Mouse (Mus musculus) adrenal gland, postnatal 25 days (tissue): ENCODE data around the gene Sart1. TPM values are rescaled to one million over a fixed set of nuclear protein-coding genes. Genes with fewer than 3 reads are reported as not detected.

ENCODE experiments used
- DNase-seq: peaks from one replicate; pipeline ENCODE4 v3.0.0; 2021; ENCODE audit warnings: mixed read lengths
- long read RNA-seq: library from polyadenylated mRNA; stranded (forward); transcript quantifications from one replicate; pipeline ENCODE4 v2.0.0, GENCODE M21; 2021
- total RNA-seq: library from RNA; stranded (reverse); gene quantifications from 2 replicates; pipeline ENCODE4 v1.2.3, GENCODE M21; 2021

Gene Sart1
- total RNA-seq, result 49.8 and 93.4 TPM in 2 replicates
- long read RNA-seq, full-length matches to known transcripts, result 148 of 187 reads
- long read RNA-seq, partial matches to known transcripts, result 8 of 187 reads
- long read RNA-seq, other reads (novel, unspliced or antisense), result 31 of 187 reads

DNA sequence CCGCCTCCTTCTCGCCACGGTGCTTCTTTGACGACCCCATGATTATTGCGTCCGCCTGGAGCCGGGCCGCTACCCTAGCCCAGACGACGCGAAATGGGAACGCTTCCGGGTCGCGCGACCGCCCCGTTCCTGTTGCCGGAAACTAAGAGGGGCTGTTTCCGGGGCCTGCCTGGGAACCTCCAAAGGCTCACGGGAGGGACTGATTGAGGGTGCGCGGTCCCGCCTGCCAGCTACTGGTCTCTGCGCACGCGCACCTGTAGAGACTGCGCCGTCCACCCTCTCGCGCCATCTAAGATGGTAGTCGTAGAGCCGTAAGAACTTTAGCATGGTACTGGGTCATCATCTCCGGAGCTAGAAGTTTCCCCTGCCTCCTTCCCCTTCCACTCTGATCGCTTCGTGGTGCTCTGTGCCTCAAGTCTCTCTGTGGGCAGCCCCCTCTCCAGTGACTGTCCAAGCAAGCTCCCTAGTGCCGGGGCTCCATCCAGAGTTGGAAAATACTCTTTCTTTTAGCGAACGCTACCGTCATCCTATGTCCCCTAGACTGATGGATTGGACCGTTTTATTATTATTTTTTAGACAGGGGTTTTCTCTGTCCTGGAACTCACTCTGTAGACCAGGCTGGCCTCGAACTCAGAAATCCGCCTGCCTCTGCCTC lies at the start of gene Sart1:
TSS of gene Sart1 (minus strand) at position 116 of the 655 bp plus-strand sequence.
- peak; percentile 96 for DNase-seq

DNA sequence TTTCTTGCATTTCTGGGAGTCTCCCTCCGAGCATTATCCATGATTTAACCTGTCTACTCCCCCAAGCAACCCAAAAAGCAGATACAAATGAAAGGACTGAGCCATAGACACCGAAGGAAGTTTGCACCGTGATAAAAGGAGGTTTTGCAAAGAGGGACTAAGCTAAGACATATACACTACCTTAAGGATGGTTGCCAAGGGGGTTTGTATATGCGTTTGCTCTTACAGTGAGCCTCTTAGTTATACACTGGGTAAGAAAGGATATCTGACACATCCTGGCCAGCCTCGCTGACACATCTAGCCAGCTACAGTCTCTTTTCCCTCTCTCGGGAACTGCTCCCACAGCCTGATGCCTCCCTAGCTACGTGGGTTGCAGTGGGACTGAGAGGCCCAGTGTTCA lies 45.4 kb upstream of the Sart1 start:
- DNase-seq, result no peak

DNA sequence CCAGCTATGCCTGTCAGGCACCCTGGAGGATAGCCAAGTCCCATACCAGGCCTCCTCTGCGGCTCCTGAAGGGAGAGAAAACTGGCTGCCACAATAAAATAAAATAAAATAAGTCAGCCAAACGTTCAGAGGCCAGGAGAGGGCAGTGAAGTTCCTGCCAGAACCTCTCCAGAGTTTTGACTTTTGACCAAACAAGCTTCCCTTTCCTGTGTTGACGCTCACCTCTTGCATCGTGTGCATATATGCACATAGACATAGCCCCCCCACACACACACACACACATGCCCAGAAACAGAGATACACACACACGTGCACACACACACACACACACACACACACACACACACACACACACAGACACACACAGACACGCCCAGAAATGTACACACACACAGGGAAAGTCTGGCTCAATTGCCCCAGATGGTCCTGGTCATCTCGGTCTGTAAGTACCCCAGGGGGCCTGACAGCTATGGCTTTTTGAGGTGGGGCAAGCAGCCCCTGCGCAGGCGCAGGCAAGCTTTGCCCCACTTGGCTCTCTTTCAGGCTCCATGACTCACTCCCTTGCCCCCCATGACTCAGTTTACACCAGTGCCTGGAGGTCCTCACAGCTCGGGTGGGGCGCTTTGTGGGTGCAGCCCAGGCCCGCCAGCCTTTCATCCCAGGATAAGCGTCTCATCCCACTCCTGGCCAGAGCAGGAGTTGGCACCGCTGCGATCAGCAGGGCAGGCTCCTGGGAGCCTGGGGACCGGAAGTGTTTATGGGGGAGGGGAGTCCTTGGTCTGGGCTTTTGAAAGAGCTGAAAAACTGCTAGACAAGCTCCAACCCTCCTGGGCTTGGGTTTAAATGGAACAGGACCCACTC lies 44.7 kb upstream of the Sart1 start:
- peak; percentile 58 for DNase-seq

DNA sequence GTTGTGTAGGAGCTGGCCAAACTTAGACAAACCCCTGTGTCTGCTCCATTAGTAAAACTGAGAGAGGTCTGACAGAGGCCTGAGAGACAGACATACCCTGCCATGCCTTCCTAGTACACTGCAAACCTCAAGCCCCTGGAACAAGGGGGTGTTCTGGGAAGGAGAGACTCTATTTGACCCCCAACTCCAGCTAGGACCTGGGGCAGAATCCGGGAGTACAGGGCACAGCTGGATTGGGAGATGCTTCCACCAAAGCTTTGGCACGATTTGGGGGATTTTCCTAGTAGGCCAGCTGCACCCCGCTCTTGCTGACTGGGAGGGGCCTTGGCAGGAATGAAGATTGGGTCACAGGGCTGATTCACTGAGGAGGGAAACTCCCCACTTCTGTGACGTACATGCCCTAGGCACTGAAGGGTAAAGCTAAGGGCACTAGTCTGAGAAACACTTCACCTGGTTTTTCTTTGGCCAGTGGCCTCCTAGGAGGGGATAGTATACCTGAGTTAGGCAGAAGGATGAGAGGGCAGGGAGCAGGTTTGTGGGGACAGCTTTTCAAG lies 43.5 kb upstream of the Sart1 start:
- DNase-seq, result no peak

DNA sequence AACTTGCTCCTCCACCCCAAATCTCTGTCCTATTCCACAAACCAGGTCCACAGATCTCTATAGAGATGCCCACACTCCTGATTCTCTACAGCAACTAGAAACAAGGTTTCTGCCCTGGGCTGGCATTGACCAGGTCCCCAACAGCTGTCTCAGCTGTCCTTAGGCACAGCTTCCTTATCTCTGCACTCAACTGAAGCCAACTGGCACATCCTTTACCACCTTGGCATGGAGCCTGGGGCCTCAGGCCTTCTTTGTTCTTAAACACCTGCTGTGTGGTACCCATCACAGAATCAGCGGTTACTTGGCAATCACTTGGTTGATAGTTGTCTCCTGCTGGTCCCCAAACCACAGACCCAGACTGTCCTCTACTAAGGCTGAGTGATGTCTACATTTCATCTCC lies 41.9 kb upstream of the Sart1 start:
- no peak for DNase-seq

DNA sequence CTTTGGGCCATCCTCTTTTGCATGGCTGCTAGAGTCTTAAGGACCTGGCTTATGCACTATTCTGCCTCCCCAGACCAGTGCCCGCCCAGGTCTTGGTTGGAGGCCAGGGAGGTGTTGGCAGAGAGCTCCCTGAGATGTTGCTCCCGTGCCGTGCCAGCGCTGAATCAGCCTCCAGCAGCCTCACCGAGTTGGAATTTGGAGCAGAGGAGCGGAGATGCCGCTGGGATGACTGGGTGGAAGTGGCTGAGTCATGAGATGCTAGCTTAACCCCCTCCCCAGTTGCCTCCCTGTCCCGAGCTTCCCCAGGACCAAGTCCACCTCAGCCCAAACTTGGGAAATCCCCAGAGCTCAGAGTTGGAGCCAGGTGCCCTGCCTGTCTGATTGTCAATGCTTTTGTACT lies 41.3 kb upstream of the Sart1 start:
- peak; percentile 88 for DNase-seq

DNA sequence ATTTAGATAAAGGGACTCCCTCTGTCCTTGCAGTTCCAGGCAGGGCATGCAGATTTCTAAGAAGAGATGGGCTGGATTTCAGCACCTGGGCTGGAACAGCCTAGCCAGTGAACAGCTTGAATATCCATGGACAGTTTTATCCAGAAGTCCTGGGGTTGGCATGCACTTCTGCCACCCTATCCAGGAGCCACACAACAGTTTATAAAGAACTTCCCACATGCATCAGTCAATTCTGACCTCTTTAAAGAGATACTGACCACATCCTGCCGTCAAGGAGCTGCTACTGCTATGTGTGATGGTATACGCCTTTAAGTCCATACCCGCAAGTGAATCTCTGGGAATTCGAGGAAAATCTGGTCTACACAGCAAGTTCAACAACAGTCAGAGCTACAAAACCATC lies 40.7 kb upstream of the Sart1 start:
- DNase-seq, result no peak

DNA sequence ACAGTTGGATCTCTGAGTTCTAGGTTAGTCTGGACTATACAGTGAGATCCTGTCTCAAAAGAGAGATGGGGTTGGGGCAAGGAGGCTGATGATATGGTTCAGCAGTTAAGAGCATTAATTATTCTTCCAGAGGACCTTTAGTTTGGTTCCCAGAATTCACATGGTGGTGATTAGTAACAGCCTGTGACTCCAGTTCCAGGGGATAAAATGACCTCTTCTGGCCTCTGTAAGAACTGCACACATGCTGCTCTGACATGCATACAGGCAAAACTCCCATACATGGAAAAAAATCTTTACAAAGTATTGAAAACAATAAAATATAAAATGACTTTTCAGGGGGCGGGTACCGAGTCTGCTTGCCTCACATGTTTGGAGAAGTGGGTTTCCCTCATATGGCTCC lies 39.6 kb upstream of the Sart1 start:
- DNase-seq, result no peak

DNA sequence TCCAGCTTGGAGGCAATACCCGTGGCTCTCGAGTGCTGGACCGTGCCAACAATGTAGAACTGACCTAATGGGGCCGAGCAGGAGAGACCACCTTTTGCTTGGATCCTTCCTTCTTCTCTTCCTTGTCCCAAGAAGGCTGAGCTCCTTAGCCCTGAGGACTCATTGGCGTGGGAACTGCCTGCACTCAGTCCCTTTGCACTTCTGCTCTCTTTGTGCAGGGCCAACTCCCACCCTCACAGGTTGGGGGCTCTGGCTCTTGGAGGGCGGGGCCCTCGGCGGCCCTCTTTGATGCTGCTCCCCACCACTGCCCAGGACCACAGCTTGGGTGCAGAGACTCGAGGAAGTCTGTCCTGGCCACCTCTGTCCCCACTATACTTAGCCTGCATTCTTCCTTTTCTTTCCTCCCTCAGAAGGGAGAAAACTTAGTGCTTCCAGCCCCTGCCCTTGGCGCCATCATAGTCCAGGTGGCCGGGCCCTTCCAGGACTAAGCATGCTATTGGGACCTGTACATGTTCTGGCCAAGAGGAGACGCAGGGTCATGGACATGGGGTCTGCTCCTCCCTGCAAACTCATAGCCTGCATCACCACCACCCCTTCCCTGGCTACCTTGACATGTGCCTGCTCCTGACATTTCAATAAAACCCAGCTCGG lies 38.3 kb upstream of the Sart1 start:
- no peak for DNase-seq

DNA sequence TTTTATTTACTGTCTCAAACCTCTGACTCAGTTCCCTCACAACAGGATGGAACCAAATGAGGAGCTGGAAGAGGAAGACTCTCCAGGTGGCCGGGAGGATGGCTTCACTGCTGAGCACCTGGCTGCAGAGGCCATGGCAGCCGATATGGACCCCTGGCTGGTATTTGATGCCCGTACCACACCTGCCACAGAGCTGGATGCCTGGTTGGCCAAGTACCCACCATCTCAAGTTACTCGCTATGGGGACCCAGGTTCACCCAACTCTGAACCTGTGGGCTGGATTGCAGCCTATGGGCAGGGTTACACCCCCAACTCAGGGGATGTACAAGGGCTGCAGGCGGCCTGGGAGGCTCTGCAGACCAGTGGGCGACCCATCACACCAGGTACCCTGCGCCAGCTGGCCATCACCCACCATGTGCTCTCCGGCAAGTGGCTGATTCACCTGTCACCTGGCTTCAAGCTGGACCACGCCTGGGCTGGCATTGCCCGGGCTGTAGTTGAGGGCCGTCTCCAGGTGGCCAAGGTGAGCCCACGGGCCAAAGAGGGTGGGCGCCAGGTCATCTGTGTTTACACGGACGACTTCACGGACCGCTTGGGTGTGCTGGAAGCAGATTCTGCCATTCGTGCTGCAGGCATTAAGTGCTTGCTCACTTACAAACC lies 37.5 kb upstream of the Sart1 start:
- DNase-seq, result no peak

DNA sequence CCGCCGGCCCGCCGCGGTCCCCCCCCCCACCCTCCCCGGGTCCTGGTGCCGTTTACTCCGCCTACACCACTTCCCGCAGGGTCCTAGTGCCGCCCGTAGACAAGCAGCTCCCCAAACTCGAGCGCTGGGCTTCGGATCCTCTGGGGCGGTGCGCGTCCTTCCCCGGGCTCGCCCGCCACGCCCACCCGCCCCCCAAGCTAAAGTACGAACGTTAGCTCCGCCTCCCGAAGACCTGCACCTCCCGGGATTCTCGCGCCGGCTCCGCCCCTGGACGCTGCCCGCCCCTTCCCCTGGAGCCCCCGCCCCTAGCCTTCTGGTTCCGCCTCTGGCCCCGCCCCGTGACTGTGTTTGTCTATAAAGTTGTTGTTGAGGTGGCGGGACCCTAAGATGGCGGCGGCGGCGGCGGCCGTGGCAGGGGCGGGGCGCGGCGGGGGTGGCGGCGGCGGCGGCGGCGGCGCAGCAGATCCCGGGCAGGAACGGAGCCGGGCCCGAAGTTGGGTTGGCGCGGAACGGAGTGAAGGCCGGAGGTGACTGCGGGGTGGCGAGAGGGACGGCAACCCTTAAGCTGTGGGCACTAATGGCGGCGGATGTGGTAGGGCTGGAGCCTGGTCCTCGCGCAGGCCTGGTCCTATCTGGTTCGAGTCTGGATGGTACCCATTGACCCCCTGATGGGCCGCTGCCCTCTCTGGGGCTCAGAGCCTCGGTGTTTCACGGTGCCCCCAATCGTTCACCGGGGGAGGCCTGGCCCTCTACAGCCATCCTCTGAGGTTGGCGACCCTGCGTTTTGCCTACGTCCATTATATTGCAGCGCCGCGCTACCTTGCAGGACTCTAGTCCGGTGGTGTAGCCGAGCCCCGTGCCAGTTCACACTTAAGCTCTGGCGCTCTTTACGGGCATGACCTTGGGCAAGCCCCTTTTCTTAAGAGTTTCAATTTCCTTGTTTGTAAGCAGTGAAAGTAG lies 36.6 kb upstream of the Sart1 start, which contains the start of the genes Drap1 and AI837181:
TSS of gene Drap1 (minus strand) at position 198 of the 960 bp plus-strand sequence.
TSS of gene AI837181 (plus strand) at position 363 of the 960 bp plus-strand sequence.
- peak; percentile 97 for DNase-seq

DNA sequence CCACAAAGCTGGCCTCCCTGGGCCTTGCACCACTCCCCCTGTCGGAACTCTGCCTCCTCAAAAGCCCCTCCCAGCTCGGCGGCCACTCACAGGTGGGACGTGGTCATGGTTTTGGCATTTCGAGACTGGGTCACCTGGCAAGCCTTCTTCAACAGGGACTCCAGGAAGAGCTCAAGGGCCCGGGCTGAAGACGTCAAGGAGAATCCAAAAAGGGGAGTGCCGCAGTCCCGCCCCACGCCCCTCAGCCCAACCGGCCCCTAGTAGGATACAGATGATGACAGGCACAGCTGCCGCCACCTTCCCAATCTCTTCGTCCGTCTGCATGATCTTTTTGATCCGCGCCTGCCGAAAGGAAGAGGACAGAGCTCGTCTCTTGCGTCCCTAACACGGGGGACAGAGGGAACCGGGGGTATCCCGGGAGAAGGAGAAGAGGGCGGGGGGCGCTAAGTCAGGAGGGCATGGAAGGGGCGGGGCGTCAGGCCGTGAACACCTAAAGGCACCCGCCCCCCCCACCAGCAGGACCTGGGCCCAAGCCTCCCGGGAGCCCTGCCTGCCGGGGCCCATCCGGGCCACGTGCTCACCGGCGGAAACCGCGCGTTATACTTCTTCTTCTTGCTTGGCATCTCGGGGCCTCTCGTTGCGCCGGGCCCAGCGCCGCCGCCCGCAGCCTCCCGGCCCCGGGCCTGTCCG lies 35.7 kb upstream of the Sart1 start:
- DNase-seq, result peak; percentile 76

DNA sequence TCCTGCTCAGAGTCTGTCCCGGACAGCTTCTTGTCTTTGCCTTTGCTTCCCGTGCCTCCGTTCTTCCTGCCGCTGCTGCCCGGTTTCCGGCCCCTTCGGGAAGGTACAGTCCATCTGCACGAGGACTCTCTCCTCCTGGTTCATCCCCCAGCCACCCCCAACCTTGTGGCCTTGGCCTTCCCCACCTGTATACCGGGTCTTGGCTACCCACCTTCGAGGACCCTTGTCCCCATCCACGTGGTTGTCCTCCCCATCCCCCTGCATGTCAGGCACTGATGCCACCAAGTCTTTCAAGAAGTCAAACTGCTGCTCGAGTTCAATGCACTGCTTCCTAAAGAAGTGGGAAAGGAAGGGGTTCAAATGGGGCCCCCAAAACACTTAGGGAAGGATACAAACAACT lies 35.1 kb upstream of the Sart1 start:
- DNase-seq, result no peak

DNA sequence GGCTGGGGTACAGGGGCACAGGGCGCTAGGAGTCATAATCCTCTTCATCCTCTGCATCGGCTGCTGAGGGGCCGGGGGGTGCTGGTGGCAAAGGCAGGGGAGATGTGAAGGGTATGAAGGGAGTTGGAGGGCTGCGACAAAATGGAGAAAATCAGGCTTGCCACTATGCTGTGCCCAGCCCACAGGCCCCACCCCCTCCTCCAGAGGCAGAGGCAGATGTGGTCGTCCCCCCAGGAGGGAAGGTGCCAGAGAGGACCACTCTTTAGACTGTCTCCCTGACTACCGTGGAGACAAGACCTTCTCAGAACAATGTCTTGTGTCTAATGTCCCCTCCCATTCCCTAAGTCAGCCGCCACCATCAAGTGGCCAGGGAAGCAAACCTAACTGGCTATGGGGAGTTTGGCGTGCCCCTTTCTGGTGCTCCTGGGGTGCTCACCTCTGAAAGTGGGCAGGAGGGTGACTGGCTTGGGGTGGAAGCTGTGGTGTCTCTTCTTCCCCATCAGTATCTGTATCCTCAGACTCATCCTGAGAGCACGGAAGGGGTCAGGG lies 34.5 kb upstream of the Sart1 start:
- no peak for DNase-seq

DNA sequence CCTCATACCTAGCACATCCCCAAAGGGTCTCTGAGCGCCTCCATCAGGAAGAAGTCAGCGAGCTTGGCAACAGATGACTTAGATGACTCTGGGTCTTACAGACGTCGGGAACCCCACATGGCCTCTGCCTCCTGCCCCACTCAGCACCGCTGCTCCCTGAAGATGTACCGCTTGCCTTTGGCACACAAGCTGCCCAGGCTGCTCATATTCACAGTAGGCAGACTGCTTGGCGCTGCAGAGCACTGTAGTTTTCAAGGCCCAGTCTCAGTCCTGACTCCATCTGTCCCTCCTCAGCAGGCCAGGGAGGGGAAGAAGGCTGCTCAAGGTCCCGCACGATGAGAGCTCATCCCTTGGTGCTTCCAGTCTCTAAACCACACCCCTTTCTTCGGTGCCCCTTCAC lies 33.8 kb upstream of the Sart1 start:
- no peak for DNase-seq

DNA sequence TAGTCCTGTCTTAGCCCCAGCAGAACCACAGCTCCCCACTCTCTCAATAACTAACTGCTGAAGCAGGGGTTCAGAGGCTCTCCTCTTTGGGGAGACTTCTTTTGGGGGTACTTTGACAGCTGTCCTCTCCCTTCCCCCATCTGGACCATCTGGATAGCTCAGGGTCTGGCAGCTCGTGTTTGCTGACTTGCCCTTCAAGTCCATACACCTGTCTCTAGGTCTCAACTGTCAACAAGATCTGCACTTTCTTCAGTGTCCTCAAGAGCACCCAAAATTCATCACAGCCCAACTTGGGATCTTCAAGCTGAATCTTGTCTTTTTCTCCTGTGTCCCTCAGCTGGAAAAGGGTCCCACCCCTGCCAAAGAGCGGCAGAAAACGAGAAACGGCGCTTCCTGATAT lies 33.3 kb upstream of the Sart1 start:
- DNase-seq, result no peak

DNA sequence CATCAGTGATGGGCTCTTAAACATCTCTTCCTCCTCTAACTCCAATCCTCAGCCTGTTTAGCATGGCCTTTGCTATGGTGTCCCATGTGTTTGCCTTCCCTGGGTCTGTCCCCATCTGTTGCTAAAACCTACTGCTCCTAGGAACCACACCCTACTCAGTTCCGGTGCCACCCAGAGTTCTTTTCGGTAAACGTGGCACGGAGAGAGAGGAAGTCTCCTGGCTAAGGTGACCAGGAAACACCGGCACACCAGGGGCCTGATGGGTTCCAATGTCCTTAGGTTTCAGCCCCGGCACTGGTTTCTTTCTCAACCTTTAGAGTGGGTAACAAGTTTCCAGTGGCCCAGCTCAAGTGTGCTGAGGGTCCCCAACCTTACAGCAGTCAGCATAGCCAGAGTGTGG lies 32.1 kb upstream of the Sart1 start:
- no peak for DNase-seq

DNA sequence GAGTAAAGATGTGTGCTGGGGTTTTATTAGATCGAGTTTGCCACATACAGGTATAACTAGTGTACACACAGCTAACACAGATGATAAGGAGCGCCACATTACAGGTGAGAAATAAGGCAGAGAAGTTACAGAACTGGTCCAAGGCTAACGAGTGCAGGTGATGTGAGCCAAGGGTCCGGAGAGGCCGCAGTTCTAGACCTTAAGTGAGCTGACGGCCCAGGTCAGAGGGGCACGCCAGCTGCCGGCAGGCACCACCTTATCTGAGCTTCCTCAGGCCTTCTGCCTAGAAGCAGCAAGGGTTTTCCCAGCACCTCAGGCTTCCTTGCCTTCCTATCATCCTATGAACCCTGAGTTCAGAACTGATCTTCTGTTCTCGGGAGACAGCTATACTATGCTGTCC lies 31.1 kb upstream of the Sart1 start:
- no peak for DNase-seq

DNA sequence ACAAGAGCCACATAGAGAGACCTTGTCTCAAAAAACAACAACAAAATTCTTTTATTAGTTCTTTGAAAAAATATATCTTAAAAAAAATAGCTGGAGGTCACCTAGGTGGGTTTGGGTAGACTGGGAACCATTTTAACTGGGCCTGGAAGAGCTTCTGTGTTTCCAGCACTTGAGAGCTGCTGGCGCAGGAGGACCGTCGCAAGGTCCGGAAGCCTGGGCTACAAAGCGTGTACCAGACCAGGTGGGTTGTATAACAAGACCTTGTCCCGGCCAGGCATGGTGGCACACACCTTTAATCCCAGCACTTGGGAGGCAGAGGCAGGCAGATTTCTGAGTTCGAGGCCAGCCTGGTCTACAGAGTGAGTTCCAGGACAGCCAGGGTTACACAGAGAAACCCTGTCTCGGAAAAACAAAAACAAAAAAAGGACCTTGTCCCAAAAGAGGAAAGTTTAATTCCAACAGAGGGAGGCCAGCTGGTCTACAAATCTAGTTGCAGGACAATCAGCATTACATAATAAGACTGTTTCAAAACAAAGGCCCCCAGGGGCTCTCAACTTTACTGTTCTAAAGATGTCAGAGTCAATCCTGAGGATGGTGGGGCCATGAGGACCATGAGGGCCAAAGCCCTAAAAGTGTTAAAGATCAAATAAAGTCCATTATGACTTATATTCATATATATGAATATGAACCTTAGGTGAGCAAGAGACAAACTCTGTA lies 30.4 kb upstream of the Sart1 start:
- no peak for DNase-seq
